Mouse (Mus musculus) limb, embryonic 14.5 days (tissue): ENCODE data around the gene Arid4a. TPM values are rescaled to one million over a fixed set of nuclear protein-coding genes. Genes with fewer than 3 reads are reported as not detected.

Experiments used
- ATAC-seq: fragments of 200-750 bp; cut with Nextera tagmentation; 2 replicates; pipeline ENCODE4 v1.8.0; 2017; ENCODE audit warnings: low read depth, moderate number of reproducible peaks, moderate TSS enrichment; ENCODE audit not compliant: low FRiP score
- DNase-seq: peaks from one replicate; pipeline ENCODE4 v3.0.0-alpha.2; 2015; ENCODE audit warnings: low spot score
- H3K27ac ChIP-seq: fragments of 300-500 bp; sonication (generic); replicated peaks from 2 replicates; pipeline ENCODE4 v1.5.1; 2014; ENCODE audit warnings: low read depth, mild to moderate bottlenecking, low read length, moderate library complexity, mixed read lengths
- H3K27me3 ChIP-seq: fragments of 300-500 bp; sonication (generic); 2 replicates; pipeline ENCODE4 v1.6.1; 2014; ENCODE audit warnings: low read length, mixed read lengths; ENCODE audit not compliant: control insufficient read depth, insufficient read depth
- H3K36me3 ChIP-seq: fragments of 300-500 bp; sonication (generic); 2 replicates; pipeline ENCODE4 v1.6.1; 2014; ENCODE audit warnings: mild to moderate bottlenecking, low read length, moderate library complexity, mixed read lengths; ENCODE audit not compliant: control insufficient read depth, insufficient read depth
- H3K4me1 ChIP-seq: fragments of 300-500 bp; sonication (generic); 2 replicates; pipeline ENCODE4 v1.6.1; 2014; ENCODE audit warnings: antibody characterized with exemption, low read length, mixed read lengths; ENCODE audit not compliant: control insufficient read depth, insufficient read depth
- H3K4me2 ChIP-seq: fragments of 300-500 bp; sonication (generic); replicated peaks from 2 replicates; pipeline ENCODE4 v1.6.1; 2014; ENCODE audit warnings: low read depth, mild to moderate bottlenecking, low read length, moderate library complexity; ENCODE audit not compliant: severe bottlenecking
- H3K4me3 ChIP-seq: fragments of 300-500 bp; sonication (generic); replicated peaks from 2 replicates; pipeline ENCODE4 v1.5.1; 2014; ENCODE audit warnings: low read length
- H3K9ac ChIP-seq: fragments of 300-500 bp; sonication (generic); 2 replicates; pipeline ENCODE4 v1.6.1; 2014; ENCODE audit warnings: mild to moderate bottlenecking, low read depth, low read length, moderate library complexity; ENCODE audit not compliant: severe bottlenecking
- H3K9me3 ChIP-seq: fragments of 300-500 bp; sonication (generic); 2 replicates; pipeline ENCODE4 v1.6.1; 2016; ENCODE audit warnings: low read length; ENCODE audit not compliant: control insufficient read depth
- POLR2A ChIP-seq: fragments of 200-500 bp; IDR thresholded peaks from 2 replicates; pipeline ENCODE4 v1.8.0; 2012; ENCODE audit warnings: inconsistent platforms, mild to moderate bottlenecking, moderate library complexity, borderline replicate concordance; ENCODE audit not compliant: insufficient read depth, insufficient read length; ENCODE audit errors: extremely low read depth
- WGBS: fragments of 180-500 bp; shearing (Covaris S2); extraction: QIAGEN DNeasy Blood & Tissue Kit; methylation state at CpG from one replicate; pipeline ENCODE4 v1.1.7; 2014; 5-methylcytosine and 5-hydroxymethylcytosine counted together
- polyA plus RNA-seq, 2 experiments: library from polyadenylated mRNA; depleted of rRNA in 1 of 2; stranded (reverse) in 1 of 2; unstranded in 1 of 2; fragments of >200 nt; fragmentation: Nextera tagmentation in 1 of 2; extraction: Ambion mirVana in 1 of 2; gene quantifications; 2 replicates each; pipeline versions ENCODE4 v1.2.1 to v1.2.3; 2012 to 2014

Arid4a gene
- polyA plus RNA-seq, 2 experiments = 11.7 to 32.2 TPM

DNA sequence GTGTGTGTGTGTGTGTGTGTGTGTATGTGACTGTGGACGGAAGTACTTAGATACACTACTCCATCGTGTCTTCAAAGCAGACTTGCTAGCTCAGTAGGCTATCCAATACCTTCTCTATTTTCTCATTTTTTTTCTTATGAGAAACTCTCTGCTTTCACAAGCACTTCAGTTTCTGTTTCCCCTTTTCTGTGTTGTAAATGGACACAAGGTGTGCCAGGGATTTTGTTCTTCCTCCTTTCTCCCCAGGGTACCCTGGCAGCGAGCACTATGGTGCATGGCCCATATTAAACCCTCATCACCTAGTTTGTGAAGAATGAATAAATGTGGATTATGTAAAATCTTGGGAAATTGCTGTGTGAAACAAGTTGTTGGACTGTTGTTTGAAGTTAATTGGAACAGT is 39.7 kb downstream of the Arid4a start:
- no peak for TF ChIP-seq POLR2A
- peaks cover 13% of the 10 kb centered on the region for H3K36me3 ChIP-seq
- no peak overlapping the region for H3K9ac ChIP-seq
- ATAC-seq (no peak), DNase-seq (no peak)
- 72% methylated on average over 3 of the region's 3 CpGs for WGBS
- no peaks in the 10 kb centered on the region for H3K27me3 ChIP-seq
- no peaks in the 10 kb centered on the region for H3K4me1 ChIP-seq
- H3K4me3 ChIP-seq = no peak overlapping the region
- no peaks in the 10 kb centered on the region for H3K9me3 ChIP-seq
- H3K4me2 ChIP-seq = no peak overlapping the region
- H3K27ac ChIP-seq = no peak overlapping the region

DNA sequence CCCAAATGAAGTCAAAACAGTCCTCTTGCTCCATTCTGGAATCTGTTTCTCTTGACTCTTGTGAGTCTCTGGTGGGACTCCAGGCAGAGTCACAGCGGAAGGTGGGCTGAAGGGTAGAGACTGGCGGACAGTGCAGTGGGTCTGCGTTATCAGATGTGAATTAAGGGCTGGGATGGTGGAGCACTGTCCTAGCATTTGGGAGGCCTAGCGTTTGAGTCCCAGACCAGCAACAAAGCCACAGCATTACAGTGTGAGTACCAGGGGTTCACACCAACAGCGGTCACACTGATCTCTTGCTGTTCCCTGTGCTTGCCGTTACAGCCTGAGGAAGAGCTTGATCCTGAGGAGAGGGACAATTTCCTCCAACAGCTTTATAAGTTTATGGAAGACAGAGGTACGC is 44.0 kb downstream of the Arid4a start:
- DNase-seq (no peak), ATAC-seq (no peak)
- WGBS = 95% methylated on average over 7 of the region's 7 CpGs
- no peak overlapping the region for H3K9ac ChIP-seq
- H3K27ac ChIP-seq = no peak overlapping the region
- H3K27me3 ChIP-seq = no peaks in the 10 kb centered on the region
- no peak overlapping the region for H3K4me2 ChIP-seq
- no peaks in the 10 kb centered on the region for H3K4me1 ChIP-seq
- H3K36me3 ChIP-seq = peaks cover 45% of the 10 kb centered on the region
- H3K4me3 ChIP-seq = no peak overlapping the region
- TF ChIP-seq POLR2A = no peak
- no peaks in the 10 kb centered on the region for H3K9me3 ChIP-seq

DNA sequence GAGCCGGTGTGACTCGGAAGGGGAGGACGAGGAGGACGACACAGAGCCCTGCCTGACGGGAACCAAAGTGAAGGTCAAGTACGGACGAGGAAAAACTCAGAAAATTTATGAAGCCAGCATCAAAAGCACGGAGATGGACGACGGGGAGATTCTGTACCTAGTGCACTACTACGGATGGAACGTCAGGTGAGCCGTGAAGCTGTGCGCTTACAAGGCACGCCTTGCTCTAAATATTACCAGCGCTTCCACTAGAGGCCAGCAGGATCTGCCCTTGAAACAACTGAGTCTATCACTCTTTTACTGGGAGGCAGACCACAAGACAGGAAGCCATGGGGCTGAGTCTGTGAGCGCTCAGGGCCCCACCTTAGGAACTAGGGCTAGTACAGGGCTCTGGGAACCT is 54.1 kb downstream of the Arid4a start:
- WGBS = 94% methylated on average over 17 of the region's 17 CpGs
- ATAC-seq = no peak
- no peak overlapping the region for H3K4me2 ChIP-seq

DNA sequence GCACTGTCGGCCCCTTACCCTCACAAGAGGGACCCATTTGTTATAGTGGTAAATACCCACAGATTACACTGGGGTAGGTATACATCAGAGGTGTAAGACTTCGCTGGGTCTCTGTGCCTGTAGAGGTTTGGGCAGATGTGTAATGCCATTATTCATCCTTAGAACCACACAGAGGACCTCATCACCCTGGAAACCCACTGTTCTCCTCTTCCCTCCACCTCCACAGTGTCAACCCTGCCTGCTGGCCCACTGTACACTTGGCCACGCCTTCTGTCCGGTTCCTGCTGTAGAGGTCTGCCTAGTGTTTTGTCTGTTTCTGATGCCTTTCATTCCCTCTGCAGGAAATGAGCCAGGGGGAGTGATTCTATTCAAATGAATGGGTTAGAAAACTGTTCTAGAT is 56.3 kb downstream of the Arid4a start:
- ATAC-seq = no peak
- H3K9me3 ChIP-seq = no peaks in the 10 kb centered on the region
- no peak overlapping the region for H3K9ac ChIP-seq
- no peak overlapping the region for H3K4me3 ChIP-seq
- no peaks in the 10 kb centered on the region for H3K4me1 ChIP-seq
- no peak for TF ChIP-seq POLR2A
- no peak for DNase-seq
- H3K27ac ChIP-seq = no peak overlapping the region
- no peaks in the 10 kb centered on the region for H3K27me3 ChIP-seq
- no peak overlapping the region for H3K4me2 ChIP-seq
- H3K36me3 ChIP-seq = peaks cover 88% of the 10 kb centered on the region
- WGBS = 92% methylated on average over 4 of the region's 4 CpGs

More for the DNA sequence above, 54.1 kb downstream of the Arid4a start:
- H3K27me3 ChIP-seq = no peaks in the 10 kb centered on the region
- H3K9me3 ChIP-seq = no peaks in the 10 kb centered on the region
- no peaks in the 10 kb centered on the region for H3K4me1 ChIP-seq
- no peak for TF ChIP-seq POLR2A
- no peak for DNase-seq
- peaks cover 85% of the 10 kb centered on the region for H3K36me3 ChIP-seq
- H3K9ac ChIP-seq = no peak overlapping the region
- H3K27ac ChIP-seq = no peak overlapping the region
- no peak overlapping the region for H3K4me3 ChIP-seq

DNA sequence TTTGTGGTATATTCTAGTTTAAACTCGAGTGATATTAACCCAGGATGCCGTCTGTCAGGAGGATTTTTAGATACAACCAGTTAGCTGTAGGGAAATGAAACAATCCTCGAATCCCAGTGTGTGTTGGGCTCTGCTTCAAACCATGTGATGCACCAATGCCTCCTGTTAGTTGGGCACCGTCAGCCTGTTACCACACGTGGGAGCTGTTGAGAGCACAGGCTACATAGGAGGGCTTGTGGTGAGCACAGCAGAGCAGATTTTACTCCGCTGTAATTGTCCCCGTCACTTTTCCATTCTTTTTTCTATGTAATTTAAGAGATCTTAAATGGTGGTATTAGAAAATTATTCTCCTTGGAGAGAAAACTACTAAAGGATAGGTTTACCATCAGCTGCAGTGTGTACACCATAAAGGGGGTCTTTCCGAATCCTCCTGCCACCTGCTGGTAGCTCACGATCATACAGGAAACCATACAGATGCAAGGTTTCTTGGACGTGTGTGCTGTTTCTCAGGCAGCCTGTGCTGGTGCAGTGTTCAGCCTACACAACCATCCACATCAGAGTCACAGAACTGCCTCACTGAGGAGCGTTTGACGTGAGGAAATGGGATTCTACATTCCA is 57.4 kb downstream of the Arid4a start:
- DNase-seq (peak; percentile 19), ATAC-seq (no peak)
- no peak overlapping the region for H3K9ac ChIP-seq
- 62% methylated on average over 12 of the region's 12 CpGs for WGBS
- H3K36me3 ChIP-seq = peaks cover 76% of the 10 kb centered on the region
- no peaks in the 10 kb centered on the region for H3K27me3 ChIP-seq
- no peaks in the 10 kb centered on the region for H3K4me1 ChIP-seq
- no peak overlapping the region for H3K4me3 ChIP-seq
- no peak overlapping the region for H3K27ac ChIP-seq
- no peak overlapping the region for H3K4me2 ChIP-seq
- H3K9me3 ChIP-seq = no peaks in the 10 kb centered on the region
- TF ChIP-seq POLR2A = no peak
